Mouse (Mus musculus): Measurements from ENCODE around the gene Olfr1098.

Gene Olfr1098

DNA sequence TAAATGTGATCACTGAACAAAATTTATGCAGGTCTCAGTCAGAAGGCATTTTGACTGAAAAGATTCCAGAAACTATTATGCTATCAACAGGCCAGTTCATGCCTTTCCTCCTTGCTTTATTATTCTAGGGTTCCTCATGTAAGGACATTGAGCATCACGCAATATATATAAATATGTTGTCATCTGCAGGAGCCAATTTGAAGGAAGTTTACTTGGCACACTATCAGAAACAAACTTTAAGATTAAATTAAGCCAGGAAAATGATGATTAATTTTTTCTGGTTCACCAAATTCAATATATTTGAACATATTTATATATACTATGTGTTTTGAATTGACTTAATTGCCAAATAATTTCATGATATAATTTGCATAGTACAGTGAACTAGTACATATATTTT, at the start of gene Olfr1098:
TSS of gene Olfr1098 (minus strand) at position 101 of the 400 bp plus-strand sequence.
- no peak for DNase-seq

- no peak for DNase-seq
Measured at GRCm38 (mm10) chr2:86960593-86960992, 36.2 kb upstream of the Olfr1098 start, which contains the start of gene Olfr1099. TSS of gene Olfr1099 (minus strand) at chr2:86960693.

DNA sequence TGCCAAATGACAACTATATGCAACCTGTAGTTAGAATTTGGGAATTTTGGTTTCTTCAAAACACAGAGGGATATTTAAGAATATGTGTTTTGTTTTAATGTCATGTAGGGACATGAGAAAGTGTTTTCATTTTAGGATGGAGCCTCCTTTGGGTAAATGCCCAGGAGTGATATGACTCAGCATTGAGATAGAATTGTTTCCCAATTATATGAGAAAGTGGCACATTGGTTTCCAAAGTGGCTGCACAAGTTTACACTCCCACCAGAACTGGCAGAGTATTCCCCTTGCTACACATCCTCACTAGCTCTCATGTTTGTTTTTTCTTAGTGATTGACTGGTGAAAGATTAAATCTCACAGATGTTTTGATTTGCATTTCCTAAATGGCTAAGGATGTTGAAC, 2.2 kb upstream of the Olfr1098 start:
- no peak for DNase-seq

DNA sequence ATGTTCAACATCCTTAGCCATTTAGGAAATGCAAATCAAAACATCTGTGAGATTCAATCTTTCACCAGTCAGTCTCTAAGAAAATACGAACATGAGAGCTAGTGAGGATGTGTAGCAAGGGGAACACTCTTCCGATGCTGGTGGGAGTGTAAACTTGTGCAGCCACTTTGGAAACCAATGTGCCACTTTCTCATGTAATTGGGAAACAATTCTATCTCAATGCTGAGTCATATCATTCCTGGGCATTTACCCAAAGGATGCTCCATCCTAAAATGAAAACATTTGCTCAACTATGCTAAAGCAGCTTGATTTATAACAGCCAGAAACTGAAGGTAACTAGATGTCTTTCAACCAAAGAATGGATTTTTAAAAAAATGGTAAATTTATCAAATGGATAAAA, 18.7 kb downstream of the Olfr1098 start:
- DNase-seq: no peak

- no peak for DNase-seq
Measured at GRCm38 (mm10) chr2:86892116-86892515, 32.2 kb downstream of the Olfr1098 start, which contains the start of gene Olfr1097. TSS of gene Olfr1097 (minus strand) at chr2:86892216.

DNA sequence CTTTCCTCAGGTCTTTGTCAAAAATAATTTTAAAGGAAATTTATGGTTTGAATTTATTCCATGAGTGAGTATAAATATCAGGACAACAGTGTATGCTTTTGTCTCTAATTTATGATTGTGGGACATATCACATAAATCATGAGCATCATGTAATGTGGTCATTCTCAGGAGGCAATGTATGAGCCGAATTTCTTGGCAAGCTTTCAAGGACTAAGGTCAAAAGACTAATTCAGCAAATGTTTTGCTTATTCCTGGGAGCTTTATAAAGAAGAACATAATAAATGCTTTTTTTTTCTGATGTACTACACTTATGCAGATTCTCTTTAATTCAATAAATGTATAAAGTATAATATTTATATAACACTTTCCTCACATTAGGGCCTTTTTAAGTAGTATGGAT, 49.6 kb downstream of the Olfr1098 start, which contains the start of gene Gm13723:
TSS of gene Gm13723 (minus strand) at position 101 of the 400 bp plus-strand sequence.
- no peak for DNase-seq
